Comparison of ENCODE assay signal across 9 mouse cellular contexts in the genomic region with DNA sequence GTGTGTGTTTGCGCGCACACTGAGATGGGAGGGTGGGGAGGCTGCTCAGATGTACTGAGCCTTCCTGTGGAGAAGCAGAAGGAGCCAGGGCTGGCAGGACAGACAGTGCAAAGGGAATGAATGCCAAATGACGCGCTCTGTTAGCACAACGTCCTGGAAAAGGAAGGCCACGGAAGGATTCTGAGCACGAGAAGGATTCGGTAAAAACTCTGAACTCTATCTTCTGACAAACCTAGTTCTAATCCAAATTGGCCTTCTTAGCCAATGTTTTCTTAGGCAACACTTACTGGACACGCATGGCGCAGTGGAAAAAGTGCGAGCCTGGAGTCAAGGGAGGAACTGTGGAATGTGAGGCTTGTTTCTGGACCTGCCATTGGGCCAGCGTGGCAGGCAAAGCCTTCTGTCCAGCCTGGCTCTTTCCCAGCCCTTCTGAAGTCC.
A peak's percentile ranks its signal among the peaks of the same experiment; 100 is the strongest.
DNase-seq lines count a peak whose midpoint lies in the region; ATAC-seq and TF ChIP-seq lines count a peak whose summit lies in the region.
"Had no signal": no experiment of that assay in that cellular context is flagged by ENCODE, and none has a peak within 500 bp of the region (broad histone marks: within the 10 kb centered on the region; RNA-seq: fewer than 3 reads in every experiment).

No protein-coding gene starts in this region.

- H3K4me3 ChIP-seq in lung, postnatal 0 days (ENCODE audit: low read depth, low read length): no peak overlapping the region
- H3K4me3 ChIP-seq: liver, embryonic 15.5 days; neural tube, embryonic 12.5 days had no signal

- H3K4me2 ChIP-seq in lung, postnatal 0 days (replicated peaks; ENCODE audit: low read depth, low read length): no peak overlapping the region
- H3K4me2 ChIP-seq: liver, embryonic 15.5 days; neural tube, embryonic 12.5 days had no signal

- H3K27me3 ChIP-seq in lung, postnatal 0 days (replicated peaks; ENCODE audit: insufficient read depth, low read length): no peaks in the 10 kb centered on the region
- H3K27me3 ChIP-seq: liver, embryonic 15.5 days; neural tube, embryonic 12.5 days had no signal

- no peak overlapping the region for H3K27ac ChIP-seq in lung, postnatal 0 days (ENCODE audit: low read length)
- H3K27ac ChIP-seq: liver, embryonic 15.5 days; neural tube, embryonic 12.5 days had no signal

- H3K9me3 ChIP-seq in lung, postnatal 0 days (ENCODE audit: low read length): no peaks in the 10 kb centered on the region
- H3K9me3 ChIP-seq: liver, embryonic 15.5 days; neural tube, embryonic 12.5 days had no signal

- no peak overlapping the region for H3K9ac ChIP-seq in lung, postnatal 0 days (replicated peaks; ENCODE audit: low read depth)
- H3K9ac ChIP-seq: liver, embryonic 15.5 days; neural tube, embryonic 12.5 days had no signal

- DNase-seq in lung, adult 18-20 months: peak; percentile 12 to 16
- DNase-seq in lung, postnatal 0 days (ENCODE audit: low spot score): no peak
- peak; percentile 55 for DNase-seq in cerebellum, adult 9-11 months
- DNase-seq in heart, adult 9 months (ENCODE audit: low spot score in 2 of 2): peak; percentile 57 to 66
- no peak for DNase-seq in urinary bladder, postnatal 25 days (ENCODE audit: low spot score)
- DNase-seq in frontal cortex, postnatal 25 days (ENCODE audit: low spot score in 2 of 2): no peak

- TF ChIP-seq EP300 in lung, postnatal 0 days (IDR thresholded peaks at IDR 0.05): no peak

- WGBS in lung, postnatal 0 days: 90% methylated on average over 12 of the region's 12 CpGs

- H3K4me1 ChIP-seq in lung, postnatal 0 days (ENCODE audit: insufficient read depth, low read depth, low read length): no peaks in the 10 kb centered on the region
- H3K4me1 ChIP-seq: liver, embryonic 15.5 days; neural tube, embryonic 12.5 days had no signal

- ATAC-seq in lung, postnatal 0 days: no peak
- ATAC-seq in megakaryocyte progenitor cell, adult 5-6 weeks (replicated peaks; ENCODE audit: poor library complexity): peak; percentile 36

- no peaks in the 10 kb centered on the region for H3K36me3 ChIP-seq in lung, postnatal 0 days (ENCODE audit: insufficient read depth, low read length)
- H3K36me3 ChIP-seq: liver, embryonic 15.5 days; neural tube, embryonic 12.5 days had no signal

- TF ChIP-seq CTCF in lung, postnatal 0 days (IDR thresholded peaks at IDR 0.05): no peak

Comparison
In these comparisons a context has a peak if more than half of its experiments do, and no peak if none do; other contexts are left out.
1. DNase-seq: peak in lung, adult 18-20 months (2 of 2), cerebellum, adult 9-11 months (single experiment) and heart, adult 9 months (2 of 2); none in lung, postnatal 0 days (single experiment), urinary bladder, postnatal 25 days (single experiment) and frontal cortex, postnatal 25 days (0 of 2).